Mouse (Mus musculus): ENCODE data around the gene Tbc1d9.

- TF ChIP-seq CTCF (conservative IDR thresholded peaks at IDR 0.05; ENCODE audit: low read length) = no peak
- no peak for TF ChIP-seq POU5F1 (IDR thresholded peaks at IDR 0.05; ENCODE audit: borderline replicate concordance, low read length)
Observed at GRCm38 (mm10) chr8:83159615-83160014, 5.5 kb upstream of the Tbc1d9 start.
